Comparison of ENCODE assay signal across 10 mouse cellular contexts in genomic region chr3:90118132-90118790, GRCm38 (mm10). TPM values are rescaled to one million over a fixed set of nuclear protein-coding genes. Genes with fewer than 3 reads are reported as not detected.
DNase-seq lines count a peak whose midpoint lies in the region; ATAC-seq and TF ChIP-seq lines count a peak whose summit lies in the region.
"Had no signal": no experiment of that assay in that cellular context is flagged by ENCODE, and none has a peak within 500 bp of the region (broad histone marks: within the 10 kb centered on the region; RNA-seq: fewer than 3 reads in every experiment).

No protein-coding gene starts in this region.

- no peak for TF ChIP-seq CTCF in liver, adult 2 months (IDR thresholded peaks at IDR 0.05; ENCODE audit: low read depth, low read length)
- no peak for TF ChIP-seq CTCF in liver, postnatal 0 days (IDR thresholded peaks at IDR 0.05; ENCODE audit: low read depth)

- no peak for TF ChIP-seq POLR2A in liver, adult 2 months (IDR thresholded peaks at IDR 0.05; ENCODE audit: extremely low read depth, insufficient read depth, low read length)

- H3K27me3 ChIP-seq in liver, adult 2 months (ENCODE audit: control insufficient read depth, insufficient read depth, low read length): no peaks in the 10 kb centered on the region
- no peaks in the 10 kb centered on the region for H3K27me3 ChIP-seq in liver, postnatal 0 days (ENCODE audit: insufficient read depth, low read length)
- H3K27me3 ChIP-seq in midbrain, embryonic 10.5 days (ENCODE audit: low read depth, poor library complexity, severe bottlenecking): no peaks in the 10 kb centered on the region
- H3K27me3 ChIP-seq: embryonic facial prominence, embryonic 12.5 days; lung, embryonic 15.5 days had no signal

- H3K9ac ChIP-seq in liver, adult 2 months (ENCODE audit: low read depth, low read length): no peak overlapping the region
- H3K9ac ChIP-seq in liver, postnatal 0 days (replicated peaks): no peak overlapping the region
- H3K9ac ChIP-seq: embryonic facial prominence, embryonic 12.5 days; lung, embryonic 15.5 days had no signal

- DNase-seq in liver, adult 2 months (ENCODE audit: extremely low read depth, low read depth, low spot score): peak; percentile 35
- no peak for DNase-seq in liver, postnatal 0 days
- DNase-seq in adrenal gland, postnatal 36 days: peak; percentile 64 to 84
- DNase-seq in heart, postnatal 25 days (ENCODE audit: low spot score): peak; percentile 9
- peak; percentile 22 for DNase-seq in right cerebral cortex, postnatal 14 days
- DNase-seq in midbrain, embryonic 10.5 days (ENCODE audit: low spot score): no peak
- no peak for DNase-seq in c-Kit-positive CD71-positive TER-119-positive erythroid progenitor cells, embryonic 14.5 days (ENCODE audit: low spot score)

- no peak for ATAC-seq in liver, postnatal 0 days
- ATAC-seq in erythroid progenitor cell, adult 5-6 weeks (replicated peaks; ENCODE audit: low FRiP score, poor library complexity, severe bottlenecking): no peak

- H3K27ac ChIP-seq in liver, adult 2 months (replicated peaks; ENCODE audit: insufficient read depth, low read depth, low read length): no peak overlapping the region
- H3K27ac ChIP-seq in liver, postnatal 0 days (ENCODE audit: low read depth): no peak overlapping the region
- no peak overlapping the region for H3K27ac ChIP-seq in midbrain, embryonic 10.5 days (replicated peaks)
- H3K27ac ChIP-seq: embryonic facial prominence, embryonic 12.5 days; lung, embryonic 15.5 days had no signal

- no peaks in the 10 kb centered on the region for H3K79me2 ChIP-seq in liver, adult 2 months (ENCODE audit: control insufficient read depth, insufficient read depth, low read length)

- intact Hi-C loops in heart, postnatal 25 days (cut with DNase I): no loop called here

- 62% methylated on average over 13 of the region's 13 CpGs for WGBS in liver, adult 2 months
- 86% methylated on average over 13 of the region's 13 CpGs for WGBS in liver, postnatal 0 days (ENCODE audit: insufficient replicate concordance)
- 94% methylated on average over 13 of the region's 13 CpGs for WGBS in midbrain, embryonic 10.5 days

- H3K4me1 ChIP-seq in liver, adult 2 months (ENCODE audit: control insufficient read depth, insufficient read depth, low read length): no peaks in the 10 kb centered on the region
- H3K4me1 ChIP-seq in liver, postnatal 0 days (ENCODE audit: insufficient read depth): no peaks in the 10 kb centered on the region
- H3K4me1 ChIP-seq in midbrain, embryonic 10.5 days: no peaks in the 10 kb centered on the region
- H3K4me1 ChIP-seq: embryonic facial prominence, embryonic 12.5 days; lung, embryonic 15.5 days had no signal

- H3K4me2 ChIP-seq in liver, postnatal 0 days (ENCODE audit: low read depth, low read length): no peak overlapping the region
- H3K4me2 ChIP-seq: embryonic facial prominence, embryonic 12.5 days; lung, embryonic 15.5 days had no signal

- TF ChIP-seq EP300 in liver, postnatal 0 days (IDR thresholded peaks at IDR 0.05; ENCODE audit: low read depth): no peak

- no peaks in the 10 kb centered on the region for H3K36me3 ChIP-seq in liver, adult 2 months (ENCODE audit: control insufficient read depth, insufficient read depth, low read length)
- H3K36me3 ChIP-seq in liver, postnatal 0 days (replicated peaks; ENCODE audit: insufficient read depth, low read length): no peaks in the 10 kb centered on the region
- H3K36me3 ChIP-seq in midbrain, embryonic 10.5 days: no peaks in the 10 kb centered on the region
- H3K36me3 ChIP-seq: embryonic facial prominence, embryonic 12.5 days; lung, embryonic 15.5 days had no signal

- H3K4me3 ChIP-seq in liver, adult 2 months (ENCODE audit: insufficient read depth, low read depth, low read length): no peak overlapping the region
- H3K4me3 ChIP-seq in liver, postnatal 0 days (ENCODE audit: low read depth, low read length): no peak overlapping the region
- H3K4me3 ChIP-seq in midbrain, embryonic 10.5 days: no peak overlapping the region
- H3K4me3 ChIP-seq: embryonic facial prominence, embryonic 12.5 days; lung, embryonic 15.5 days had no signal

- no peaks in the 10 kb centered on the region for H3K9me3 ChIP-seq in liver, postnatal 0 days (ENCODE audit: low read length)
- no peaks in the 10 kb centered on the region for H3K9me3 ChIP-seq in midbrain, embryonic 10.5 days (replicated peaks)
- H3K9me3 ChIP-seq: embryonic facial prominence, embryonic 12.5 days; lung, embryonic 15.5 days had no signal

RNA-seq across cellular contexts. Expression of gene Nup210l, which starts 14.3 kb away (rescaled TPM):
- total RNA-seq in liver, adult 2 months (2014; rRNA removed): 0.07 and 0.09 TPM in 2 replicates
- polyA plus RNA-seq in liver, adult 2 months (2012; rRNA removed): 0.01 and 0.02 TPM in 2 replicates
- polyA plus RNA-seq in liver, postnatal 0 days (2015; fragmentation: Nextera tagmentation; extraction: Ambion mirVana): 0.02 and 0.04 TPM in 2 replicates
- under 1 TPM; 0.66 TPM for total RNA-seq in adrenal gland, postnatal 36 days (2021)
- total RNA-seq in heart, postnatal 25 days (2021): under 1 TPM; 0.08 TPM
- 0.43 and 0.62 TPM in 2 replicates for polyA plus RNA-seq in midbrain, embryonic 10.5 days (2016; fragmentation: Nextera tagmentation; extraction: Ambion mirVana)
- not detected in 2 replicates for total RNA-seq in erythroid progenitor cell, adult 5-6 weeks (2015; ENCODE audit: low replicate concordance)
- not detected in 2 replicates for total RNA-seq in erythroid progenitor cell, adult 5-6 weeks (2017; ENCODE audit: low replicate concordance)

RNA-seq across cellular contexts. Expression of gene Tpm3, which starts 45.8 kb away (rescaled TPM):
- 53.4 and 56.2 TPM in 2 replicates for total RNA-seq in liver, adult 2 months (2014; rRNA removed)
- 36.4 and 43.0 TPM in 2 replicates for polyA plus RNA-seq in liver, adult 2 months (2012; rRNA removed)
- 156 and 162 TPM in 2 replicates for polyA plus RNA-seq in liver, postnatal 0 days (2015; fragmentation: Nextera tagmentation; extraction: Ambion mirVana)
- 100 to 1,000 TPM; 183 to 215 TPM for total RNA-seq in adrenal gland, postnatal 36 days (2021)
- total RNA-seq in heart, postnatal 25 days (2021): 10 to 100 TPM; 46.8 to 51.5 TPM
- polyA plus RNA-seq in midbrain, embryonic 10.5 days (2016; fragmentation: Nextera tagmentation; extraction: Ambion mirVana): 576 and 578 TPM in 2 replicates
- 134 and 153 TPM in 2 replicates for total RNA-seq in erythroid progenitor cell, adult 5-6 weeks (2015; ENCODE audit: low replicate concordance)
- total RNA-seq in erythroid progenitor cell, adult 5-6 weeks (2017; ENCODE audit: low replicate concordance): 196 and 241 TPM in 2 replicates

Comparison
In these comparisons a context has a peak if more than half of its experiments do, and no peak if none do; other contexts are left out.
1. DNase-seq: peak in liver, adult 2 months (single experiment), adrenal gland, postnatal 36 days (2 of 2), heart, postnatal 25 days (single experiment) and right cerebral cortex, postnatal 14 days (single experiment); none in liver, postnatal 0 days (single experiment), midbrain, embryonic 10.5 days (single experiment) and c-Kit-positive CD71-positive TER-119-positive erythroid progenitor cells, embryonic 14.5 days (single experiment).